Mouse (Mus musculus) liver, postnatal 0 days (tissue): Measurements from ENCODE around the gene Rmi2. TPM values are rescaled to one million over a fixed set of nuclear protein-coding genes. Genes with fewer than 3 reads are reported as not detected.

Source experiments
- ATAC-seq: fragments of 200-750 bp; cut with Nextera tagmentation; 2 replicates; pipeline ENCODE4 v1.8.0; 2017; ENCODE audit warnings: mild to moderate bottlenecking, moderate library complexity
- DNase-seq: peaks from one replicate; pipeline ENCODE4 v3.0.0-alpha.2; 2016
- H3K27ac ChIP-seq: fragments of 300-500 bp; sonication (generic); 2 replicates; pipeline ENCODE4 v1.5.1; 2014; ENCODE audit warnings: antibody characterized with exemption, moderate library complexity, mild to moderate bottlenecking, low read depth
- H3K27me3 ChIP-seq: fragments of 300-500 bp; sonication (generic); 2 replicates; pipeline ENCODE4 v1.6.1; 2014; ENCODE audit warnings: low read length, control low read depth, mixed read lengths; ENCODE audit not compliant: insufficient read depth
- H3K36me3 ChIP-seq: fragments of 300-500 bp; sonication (generic); replicated peaks from 2 replicates; pipeline ENCODE4 v1.6.1; 2014; ENCODE audit warnings: mild to moderate bottlenecking, control low read depth, low read length, moderate library complexity, mixed read lengths; ENCODE audit not compliant: insufficient read depth
- H3K4me1 ChIP-seq: fragments of 300-500 bp; sonication (generic); 2 replicates; pipeline ENCODE4 v1.6.1; 2014; ENCODE audit warnings: antibody characterized with exemption, mild to moderate bottlenecking, control low read depth; ENCODE audit not compliant: insufficient read depth
- H3K4me2 ChIP-seq: fragments of 300-500 bp; sonication (generic); 2 replicates; pipeline ENCODE4 v1.6.1; 2014; ENCODE audit warnings: low read depth, mild to moderate bottlenecking, low read length, moderate library complexity, mixed read lengths
- H3K4me3 ChIP-seq: fragments of 300-500 bp; sonication (generic); 2 replicates; pipeline ENCODE4 v1.5.1; 2014; ENCODE audit warnings: low read depth, low read length
- H3K9ac ChIP-seq: fragments of 300-500 bp; sonication (generic); replicated peaks from 2 replicates; pipeline ENCODE4 v1.6.1; 2014; ENCODE audit warnings: mild to moderate bottlenecking, moderate library complexity
- H3K9me3 ChIP-seq: fragments of 300-500 bp; sonication (generic); 2 replicates; pipeline ENCODE4 v1.6.1; 2016; ENCODE audit warnings: mild to moderate bottlenecking, control low read depth, low read length, mixed read lengths
- CTCF ChIP-seq: sonication (generic); IDR thresholded peaks from 2 replicates; pipeline ENCODE4 v1.5.1; 2016; ENCODE audit warnings: antibody characterized with exemption, low read depth
- EP300 ChIP-seq: IDR thresholded peaks from 2 replicates; pipeline ENCODE4 v1.6.1; 2016; ENCODE audit warnings: antibody characterized with exemption, low read depth, mild to moderate bottlenecking
- WGBS: fragments of 180-500 bp; shearing (Covaris S2); extraction: QIAGEN DNeasy Blood & Tissue Kit; methylation state at CpG from one replicate; pipeline ENCODE4 v1.1.7; 2014; ENCODE audit not compliant: insufficient replicate concordance; 5-methylcytosine and 5-hydroxymethylcytosine counted together
- polyA plus RNA-seq: library from polyadenylated mRNA; unstranded; fragments of >200 nt; fragmentation: Nextera tagmentation; extraction: Ambion mirVana; gene quantifications from 2 replicates; pipeline ENCODE4 v1.2.1, GENCODE M21; 2015

The Rmi2 gene
- polyA plus RNA-seq, 1 experiment from 2014 or later = 1.1 TPM

DNA sequence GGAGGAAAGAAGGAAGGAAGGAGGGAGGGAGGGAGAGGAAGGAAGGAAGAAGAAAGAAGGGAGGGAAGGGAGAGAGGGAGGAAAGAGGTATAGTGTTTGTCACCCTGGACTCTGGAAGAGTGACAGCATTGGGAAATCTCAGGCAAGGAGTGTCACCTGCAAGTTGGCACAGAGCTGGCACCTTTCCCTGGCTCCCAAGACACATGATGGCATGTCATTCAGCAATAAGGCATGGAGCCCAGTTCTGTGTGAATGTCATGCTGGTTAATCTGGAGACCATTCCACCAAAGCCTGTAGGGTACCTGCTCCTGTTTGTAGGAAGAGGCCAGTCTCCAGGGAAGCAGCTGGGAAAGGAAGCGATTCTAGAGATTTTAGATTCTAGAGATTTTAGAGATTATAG is 24.5 kb upstream of the Rmi2 start:
- Histone ChIP-seq H3K4me2 (no peak overlapping the region), H3K27ac (no peak overlapping the region), H3K4me3 (no peak overlapping the region), H3K9ac (no peak overlapping the region), H3K36me3 (no peaks in the 10 kb centered on the region), H3K27me3 (no peaks in the 10 kb centered on the region), H3K4me1 (peaks cover 12% of the 10 kb centered on the region), H3K9me3 (no peaks in the 10 kb centered on the region)
- TF ChIP-seq CTCF (no peak), EP300 (no peak)
- ATAC-seq (no peak), DNase-seq (no peak)
- 81% methylated on average over 1 of the region's 1 CpGs for WGBS

- Histone ChIP-seq H3K4me1 (peaks cover 12% of the 10 kb centered on the region), H3K9me3 (no peaks in the 10 kb centered on the region), H3K9ac (no peak within 1 kb of the TSS), H3K36me3 (no peaks in the 10 kb centered on the region), H3K4me3 (no peak within 1 kb of the TSS), H3K27me3 (no peaks in the 10 kb centered on the region), H3K27ac (no peak within 1 kb of the TSS), H3K4me2 (no peak within 1 kb of the TSS)
- TF ChIP-seq CTCF (no peak), EP300 (no peak)
- 38% methylated on average over 2 of the region's 2 CpGs for WGBS
- ATAC-seq (no peak), DNase-seq (no peak)
Observed at GRCm38 (mm10) chr16:10812865-10813371, 21.9 kb upstream of the Rmi2 start, which contains the start of gene Gm11172. TSS of gene Gm11172 (plus strand) at chr16:10812915.

DNA sequence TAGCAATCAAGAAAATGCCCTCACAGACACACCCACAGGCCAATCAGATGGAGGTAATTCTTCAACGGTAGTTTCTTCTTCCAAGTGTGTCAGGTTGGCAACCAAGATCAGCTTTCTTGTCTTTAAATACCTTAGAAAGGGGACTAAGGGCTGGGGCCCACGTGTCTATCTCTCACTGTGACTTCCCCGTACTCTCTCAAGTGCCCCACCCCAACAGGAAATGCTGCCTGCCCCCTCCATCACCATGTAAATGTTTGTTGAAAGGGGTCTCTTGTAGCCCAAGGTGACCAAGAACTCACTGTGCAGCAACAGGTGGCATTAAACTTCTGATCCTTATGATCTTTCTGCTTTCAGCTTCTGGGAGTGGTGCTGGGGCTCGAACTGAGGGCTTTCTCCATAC is 21.1 kb upstream of the Rmi2 start:
- TF ChIP-seq EP300 (no peak), CTCF (no peak)
- no peak overlapping the region for H3K27ac ChIP-seq
- 60% methylated on average over 4 of the region's 4 CpGs for WGBS
- H3K36me3 ChIP-seq = no peaks in the 10 kb centered on the region
- H3K4me1 ChIP-seq = peaks cover 12% of the 10 kb centered on the region
- H3K27me3 ChIP-seq = no peaks in the 10 kb centered on the region
- no peak overlapping the region for H3K4me2 ChIP-seq
- no peaks in the 10 kb centered on the region for H3K9me3 ChIP-seq
- DNase-seq (no peak), ATAC-seq (no peak)
- H3K4me3 ChIP-seq = no peak overlapping the region
- no peak overlapping the region for H3K9ac ChIP-seq

DNA sequence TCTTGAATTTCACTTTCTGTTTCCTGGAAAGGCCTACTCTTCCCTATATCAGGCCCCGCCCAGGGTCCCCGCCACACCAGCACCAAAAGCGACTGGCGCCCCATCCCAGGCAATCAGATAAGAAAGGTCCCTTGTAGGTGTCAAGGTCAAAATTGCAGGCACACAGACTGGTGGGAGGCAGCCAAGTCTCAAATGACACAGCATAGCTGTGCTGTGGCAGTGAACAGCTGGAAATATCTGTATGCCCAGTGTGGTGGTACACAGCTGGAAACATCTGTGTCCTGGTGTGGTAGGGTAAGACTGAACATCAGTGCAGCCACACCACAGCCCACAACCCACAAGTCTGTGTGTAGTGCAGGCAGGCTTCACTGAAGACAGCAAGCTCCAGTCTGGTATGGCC is 20.0 kb upstream of the Rmi2 start:
- Histone ChIP-seq H3K4me1 (peaks cover 12% of the 10 kb centered on the region), H3K9me3 (no peaks in the 10 kb centered on the region), H3K4me3 (no peak overlapping the region), H3K9ac (no peak overlapping the region), H3K4me2 (no peak overlapping the region), H3K36me3 (no peaks in the 10 kb centered on the region), H3K27me3 (no peaks in the 10 kb centered on the region), H3K27ac (no peak overlapping the region)
- WGBS = 38% methylated on average over 4 of the region's 4 CpGs
- DNase-seq (no peak), ATAC-seq (peak; percentile 25; the same call in 1 of the 2 replicates)
- TF ChIP-seq EP300 (no peak), CTCF (no peak)

GRCm38 (mm10) chr16:10818579-10819135 is 16.2 kb upstream of the Rmi2 start:
- TF ChIP-seq EP300 (no peak), CTCF (no peak)
- H3K27ac ChIP-seq = no peak overlapping the region
- no peak for DNase-seq
- H3K4me2 ChIP-seq = no peak overlapping the region
- ATAC-seq = peak; percentile 40; the same call in 1 of the 2 replicates
- WGBS = 83% methylated on average over 4 of the region's 4 CpGs
- peaks cover 12% of the 10 kb centered on the region for H3K4me1 ChIP-seq
- H3K9ac ChIP-seq = no peak overlapping the region
- no peaks in the 10 kb centered on the region for H3K9me3 ChIP-seq
- H3K4me3 ChIP-seq = no peak overlapping the region
- H3K36me3 ChIP-seq = no peaks in the 10 kb centered on the region
- no peaks in the 10 kb centered on the region for H3K27me3 ChIP-seq

GRCm38 (mm10) chr16:10819966-10820365 is 14.9 kb upstream of the Rmi2 start:
- H3K27ac ChIP-seq = no peak overlapping the region
- no peak overlapping the region for H3K4me3 ChIP-seq
- no peaks in the 10 kb centered on the region for H3K27me3 ChIP-seq
- no peaks in the 10 kb centered on the region for H3K9me3 ChIP-seq
- 64% methylated on average over 3 of the region's 3 CpGs for WGBS
- peaks cover 2% of the 10 kb centered on the region; the same call in 1 of the 2 replicates for H3K4me1 ChIP-seq
- no peaks in the 10 kb centered on the region for H3K36me3 ChIP-seq
- H3K4me2 ChIP-seq = no peak overlapping the region
- TF ChIP-seq CTCF = no peak
- no peak for TF ChIP-seq EP300
- DNase-seq (no peak), ATAC-seq (no peak)
- H3K9ac ChIP-seq = no peak overlapping the region
